Mouse (Mus musculus): ENCODE data around the gene Ccdc43. TPM values are rescaled to one million over a fixed set of nuclear protein-coding genes. Genes with fewer than 3 reads are reported as not detected.
A peak's percentile ranks its signal among the peaks of the same experiment; 100 is the strongest.
"Not testable (repeated sequence)": the region's sequence is repeated elsewhere in the genome, so short reads cannot be mapped to it uniquely, and the experiment has no call there.

Gene Ccdc43
- polyA plus RNA-seq, 1 experiment from 2014 or later = 49.4 TPM

DNA sequence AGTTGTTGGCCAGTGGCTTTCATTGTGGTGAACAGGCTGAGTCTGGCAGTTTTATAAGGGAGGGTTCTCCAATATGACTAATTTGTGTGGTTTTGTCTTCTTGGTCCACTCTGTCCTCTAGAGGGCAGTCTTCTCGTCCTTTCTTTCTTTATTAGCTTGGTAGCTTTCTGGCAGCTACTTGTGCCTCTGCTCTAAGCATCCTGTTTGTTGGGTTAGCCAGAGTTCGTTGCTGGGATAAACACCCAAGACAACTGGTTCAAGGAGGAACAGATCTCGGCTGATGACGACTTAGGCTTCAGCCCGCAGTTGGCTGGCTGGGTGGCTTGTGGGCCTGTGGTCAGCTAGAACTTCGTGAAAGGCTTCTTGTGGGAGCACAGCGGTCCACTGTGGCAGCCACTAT lies 31.0 kb upstream of the Ccdc43 start:
- Histone ChIP-seq H3K27ac (no peak overlapping the region), H3K9me3 (no peaks in the 10 kb centered on the region), H3K36me3 (no peaks in the 10 kb centered on the region), H3K4me3 (no peak overlapping the region), H3K27me3 (ENCODE audit: insufficient read depth, poor library complexity, severe bottlenecking) (no peaks in the 10 kb centered on the region), H3K4me1 (no peaks in the 10 kb centered on the region)
- WGBS = 35% methylated on average over 7 of the region's 7 CpGs
- no peak for DNase-seq (ENCODE audit: low spot score)

DNA sequence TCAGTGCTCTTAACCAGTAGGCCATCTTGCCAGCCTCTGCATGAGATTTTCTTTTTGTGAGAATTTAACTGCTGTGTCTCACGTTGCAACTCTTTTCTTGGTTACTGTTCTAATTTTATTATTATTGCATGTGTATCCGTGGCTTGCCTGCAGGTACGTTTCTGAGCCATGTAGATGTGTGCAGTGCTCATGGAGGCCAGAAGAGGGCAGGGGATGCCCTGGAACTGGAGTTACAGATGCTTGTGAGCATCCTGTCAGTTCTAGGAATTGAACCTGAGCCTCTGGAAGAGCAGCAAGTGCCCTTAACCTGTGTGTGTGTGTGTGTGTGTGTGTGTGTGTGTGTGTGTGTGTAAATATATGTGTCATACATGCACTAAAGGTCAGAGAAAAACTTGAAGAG lies 28.0 kb upstream of the Ccdc43 start:
- Histone ChIP-seq H3K4me1 (no peaks in the 10 kb centered on the region), H3K27ac (no peak overlapping the region), H3K4me3 (no peak overlapping the region), H3K36me3 (no peaks in the 10 kb centered on the region), H3K27me3 (ENCODE audit: insufficient read depth, poor library complexity, severe bottlenecking) (no peaks in the 10 kb centered on the region), H3K9me3 (no peaks in the 10 kb centered on the region)
- WGBS = 40% methylated on average over 3 of the region's 3 CpGs
- no peak for DNase-seq (ENCODE audit: low spot score)

DNA sequence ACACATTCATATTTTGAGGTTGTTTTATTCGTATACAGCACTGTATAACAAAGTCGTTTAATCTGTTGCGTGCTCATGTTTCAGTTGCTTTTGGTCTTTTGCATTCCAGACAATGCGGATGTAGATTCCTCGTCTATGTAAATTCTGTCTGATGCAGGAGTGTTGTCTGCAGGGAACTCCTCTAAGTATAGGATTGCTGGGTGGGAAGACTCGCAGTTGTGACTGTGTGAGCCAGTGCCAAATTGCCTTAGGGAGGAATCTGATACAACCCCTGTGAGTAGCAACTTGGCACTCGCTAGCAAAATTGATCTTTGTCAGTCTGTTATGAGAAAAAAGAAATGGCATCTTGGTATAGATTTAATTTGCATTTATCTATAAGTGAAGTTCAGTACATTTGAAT lies 18.6 kb upstream of the Ccdc43 start:
- Histone ChIP-seq H3K36me3 (no peaks in the 10 kb centered on the region), H3K9me3 (no peaks in the 10 kb centered on the region), H3K27ac (no peak overlapping the region), H3K4me1 (no peaks in the 10 kb centered on the region), H3K4me3 (no peak overlapping the region), H3K27me3 (ENCODE audit: insufficient read depth, poor library complexity, severe bottlenecking) (no peaks in the 10 kb centered on the region)
- DNase-seq (ENCODE audit: low spot score) = no peak
- 79% methylated on average over 7 of the region's 7 CpGs for WGBS

DNA sequence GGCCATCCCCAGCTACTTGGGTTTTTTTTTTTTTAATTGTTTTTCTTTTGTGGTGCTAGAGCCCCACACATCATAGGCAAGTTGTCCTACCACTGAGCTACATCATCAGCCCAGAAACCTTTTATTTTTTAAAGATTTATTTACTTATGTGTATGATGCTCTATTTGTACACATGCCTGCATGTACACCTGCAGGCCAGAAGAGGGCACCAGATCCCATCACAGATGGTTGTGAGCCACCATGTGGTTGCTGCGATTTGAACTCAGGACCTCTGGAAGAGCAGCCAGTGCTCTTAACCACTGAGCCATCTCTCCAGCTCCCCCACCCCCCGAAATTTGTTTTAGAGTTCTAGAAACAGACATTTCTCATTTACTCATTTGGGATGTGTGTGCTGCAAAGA lies 17.0 kb upstream of the Ccdc43 start:
- not testable (repeated sequence) for H3K27me3 ChIP-seq (ENCODE audit: insufficient read depth, poor library complexity, severe bottlenecking); H3K36me3 ChIP-seq; H3K4me3 ChIP-seq; DNase-seq (ENCODE audit: low spot score); H3K4me1 ChIP-seq; H3K9me3 ChIP-seq; H3K27ac ChIP-seq
- WGBS = 68% methylated on average over 2 of the region's 2 CpGs

DNA sequence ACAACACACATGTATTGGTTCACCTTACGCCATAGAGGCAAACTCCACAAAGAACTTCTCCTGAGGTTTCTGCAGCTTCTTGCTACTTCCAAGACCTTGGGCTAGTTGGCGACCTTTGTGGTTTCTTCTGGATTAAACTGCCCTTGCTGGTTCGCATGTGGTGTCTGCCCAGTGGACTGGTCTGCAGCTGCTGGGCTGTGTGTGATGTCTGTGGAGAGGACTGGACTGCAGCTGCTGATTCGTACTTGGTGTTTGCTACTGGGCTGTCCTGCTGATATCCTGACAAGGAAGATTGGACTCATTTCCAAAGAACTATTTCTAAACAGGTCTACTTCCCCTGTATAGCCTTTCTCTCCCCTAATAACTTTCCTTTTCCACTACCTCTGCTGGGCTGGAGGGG lies 14.8 kb upstream of the Ccdc43 start:
- no peaks in the 10 kb centered on the region for H3K36me3 ChIP-seq
- H3K27ac ChIP-seq = no peak overlapping the region
- DNase-seq (ENCODE audit: low spot score) = no peak
- no peaks in the 10 kb centered on the region for H3K4me1 ChIP-seq
- peaks cover 5% of the 10 kb centered on the region; the same call in 1 of the 2 replicates for H3K27me3 ChIP-seq (ENCODE audit: insufficient read depth, poor library complexity, severe bottlenecking)
- WGBS = 82% methylated on average over 4 of the region's 4 CpGs
- no peak overlapping the region for H3K4me3 ChIP-seq
- no peaks in the 10 kb centered on the region for H3K9me3 ChIP-seq

DNA sequence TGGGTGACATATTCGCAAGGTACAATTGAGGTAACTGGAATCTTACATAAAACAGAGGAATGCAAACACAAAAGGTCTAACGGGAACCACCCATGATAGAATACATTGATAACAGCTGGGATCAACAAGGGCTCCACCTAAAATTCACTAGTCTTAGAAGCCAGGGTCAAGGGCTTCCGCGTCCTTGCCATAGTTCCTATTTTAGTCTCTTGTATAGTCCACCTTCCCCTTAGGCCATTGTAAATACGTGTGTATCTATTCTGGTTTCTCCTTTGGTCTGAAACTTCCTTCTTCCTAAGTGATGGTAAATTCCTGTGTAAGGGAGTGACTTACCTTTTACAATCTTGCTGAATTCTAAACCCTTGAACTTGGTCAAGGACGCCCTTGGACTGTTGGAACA lies 4.6 kb upstream of the Ccdc43 start:
- 91% methylated on average over 6 of the region's 6 CpGs for WGBS
- not testable (repeated sequence) for H3K4me1 ChIP-seq; H3K36me3 ChIP-seq; H3K9me3 ChIP-seq; H3K27me3 ChIP-seq (ENCODE audit: insufficient read depth, poor library complexity, severe bottlenecking); DNase-seq (ENCODE audit: low spot score); H3K27ac ChIP-seq; H3K4me3 ChIP-seq

DNA sequence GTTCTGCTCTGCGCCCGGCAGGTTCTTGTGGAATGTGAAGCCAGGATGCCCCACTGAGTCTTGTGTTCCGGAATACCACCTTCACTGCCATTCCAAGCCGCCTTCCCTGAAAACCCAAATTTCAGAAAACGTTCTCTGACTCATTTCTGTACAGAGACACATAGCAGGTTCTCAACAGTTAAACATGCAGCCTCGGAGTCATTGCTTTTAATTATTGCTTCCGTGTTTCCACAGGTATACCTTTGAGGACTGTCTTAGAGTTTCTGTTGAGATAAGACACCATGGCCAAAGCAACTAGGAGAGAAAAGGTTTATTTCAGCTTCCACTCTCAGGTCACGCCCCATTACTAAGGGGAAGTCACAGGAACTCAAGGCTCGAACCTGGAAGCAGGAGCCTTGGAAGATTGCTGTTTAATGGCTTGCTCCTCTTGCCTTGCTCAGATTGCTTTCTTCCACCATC lies 465 bp upstream of the Ccdc43 start:
- 21% methylated on average over 9 of the region's 9 CpGs for WGBS
- H3K4me1 ChIP-seq = peaks cover 15% of the 10 kb centered on the region
- peak overlapping the region; percentile 94 for H3K27ac ChIP-seq
- DNase-seq (ENCODE audit: low spot score) = no peak
- no peaks in the 10 kb centered on the region for H3K27me3 ChIP-seq (ENCODE audit: insufficient read depth, poor library complexity, severe bottlenecking)
- H3K4me3 ChIP-seq = peak overlapping the region; percentile 92
- H3K36me3 ChIP-seq = peaks cover 13% of the 10 kb centered on the region
- H3K9me3 ChIP-seq = no peaks in the 10 kb centered on the region

DNA sequence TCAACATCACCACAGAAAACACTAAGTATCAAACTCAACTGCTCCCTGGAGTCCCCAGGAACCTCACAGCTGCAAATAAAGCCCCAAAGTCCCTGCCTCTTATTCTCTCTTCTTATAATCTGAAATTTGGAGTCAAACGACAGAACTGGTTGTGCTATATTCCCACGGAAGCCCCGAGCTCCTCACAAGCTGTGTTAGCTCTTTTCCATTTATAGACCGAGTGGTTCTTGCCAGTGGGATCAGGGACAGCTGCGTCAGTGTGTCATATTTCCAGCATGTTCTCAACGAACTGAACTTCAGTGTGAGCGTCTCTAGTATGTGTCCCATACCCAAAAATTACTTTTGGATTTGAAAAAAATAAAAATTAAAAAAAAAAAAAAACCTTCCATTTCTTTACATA lies 2.3 kb downstream of the Ccdc43 start:
- Histone ChIP-seq H3K27ac (no peak overlapping the region), H3K4me3 (no peak overlapping the region)

DNA sequence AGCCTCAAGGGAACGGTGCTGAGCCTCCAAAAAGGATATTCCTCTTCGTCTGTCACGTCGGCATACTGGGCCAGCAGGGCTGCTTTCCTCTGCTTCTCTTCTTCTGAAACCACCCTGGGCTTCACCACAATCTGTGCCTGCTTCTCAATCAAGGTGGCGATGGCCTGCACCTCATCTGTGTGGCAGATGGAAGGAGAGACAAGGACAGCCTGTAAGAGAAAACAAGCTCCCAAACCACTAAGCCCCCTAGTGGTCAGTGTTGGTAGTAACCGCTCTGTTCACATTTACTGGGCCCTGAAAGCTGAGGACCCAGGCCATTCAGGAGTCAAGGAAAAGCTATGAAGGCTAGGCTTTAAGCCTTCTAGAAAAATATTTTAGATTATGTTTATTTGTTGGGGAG lies 7.4 kb downstream of the Ccdc43 start:
- no peak overlapping the region for H3K4me3 ChIP-seq
- H3K27ac ChIP-seq = no peak overlapping the region
- WGBS = 67% methylated on average over 6 of the region's 6 CpGs
- H3K27me3 ChIP-seq (ENCODE audit: insufficient read depth, poor library complexity, severe bottlenecking) = no peaks in the 10 kb centered on the region
- H3K4me1 ChIP-seq = no peaks in the 10 kb centered on the region
- H3K9me3 ChIP-seq = no peaks in the 10 kb centered on the region
- peaks cover 57% of the 10 kb centered on the region for H3K36me3 ChIP-seq
- peak; percentile 82 for DNase-seq (ENCODE audit: low spot score)

More for the DNA sequence above, 2.3 kb downstream of the Ccdc43 start:
- WGBS = 89% methylated on average over 7 of the region's 7 CpGs
- peaks cover 33% of the 10 kb centered on the region for H3K36me3 ChIP-seq
- H3K9me3 ChIP-seq = no peaks in the 10 kb centered on the region
- no peaks in the 10 kb centered on the region for H3K27me3 ChIP-seq (ENCODE audit: insufficient read depth, poor library complexity, severe bottlenecking)
- no peak for DNase-seq (ENCODE audit: low spot score)
- peaks cover 15% of the 10 kb centered on the region for H3K4me1 ChIP-seq

DNA sequence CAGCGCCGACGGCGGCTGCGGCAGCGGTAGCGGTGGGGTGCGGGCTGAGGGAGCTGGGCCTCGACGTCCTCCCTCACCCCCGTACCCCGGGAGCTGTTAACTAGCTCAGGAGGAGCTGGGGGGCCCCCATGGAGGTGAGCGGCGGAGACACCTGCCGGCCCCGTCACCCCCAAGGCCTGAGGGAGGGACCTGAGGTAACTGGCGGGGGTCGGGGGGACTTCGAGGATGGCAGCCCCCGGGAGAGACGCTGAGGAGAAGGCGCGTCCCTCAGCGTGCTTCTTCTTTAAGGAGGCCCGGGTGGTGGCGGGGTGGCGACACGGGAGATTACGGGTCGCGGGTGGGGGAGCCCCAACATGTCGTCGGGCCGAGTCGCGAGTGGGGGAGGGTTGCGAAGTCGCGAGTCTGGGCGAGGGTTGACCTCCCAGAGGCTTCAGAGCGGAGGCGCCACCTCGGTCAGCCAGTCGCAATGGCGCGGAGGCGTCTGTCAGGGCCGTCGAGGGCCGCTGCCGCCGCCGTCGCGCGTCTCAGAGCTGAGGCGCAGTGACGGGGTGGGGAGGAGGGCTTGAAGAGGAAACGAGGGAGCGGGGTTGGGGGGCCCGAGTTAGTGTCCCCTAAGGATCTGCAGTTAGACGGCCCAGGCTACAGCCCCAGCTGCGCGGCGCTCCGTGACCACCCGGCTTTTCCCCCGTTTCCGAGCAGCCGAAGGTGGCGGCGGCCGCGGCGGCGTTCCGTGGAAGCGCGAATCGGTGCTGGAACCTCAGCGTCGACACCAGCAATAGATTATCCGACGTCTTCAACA lies 31.7 kb downstream of the Ccdc43 start:
- WGBS = 34% methylated on average over 84 of the region's 84 CpGs
- peaks cover 9% of the 10 kb centered on the region for H3K9me3 ChIP-seq
- H3K36me3 ChIP-seq = 0 out of 2 replicates have a peak, but pooled peaks cover 2% of the 10 kb centered on the region
- peaks cover 12% of the 10 kb centered on the region for H3K4me1 ChIP-seq
- H3K27ac ChIP-seq = peak overlapping the region; percentile 10; the same call in 1 of the 2 replicates
- no peak for DNase-seq (ENCODE audit: low spot score)
- peak overlapping the region; percentile 42 for H3K4me3 ChIP-seq
- peaks cover 44% of the 10 kb centered on the region for H3K27me3 ChIP-seq (ENCODE audit: insufficient read depth, poor library complexity, severe bottlenecking)

DNA sequence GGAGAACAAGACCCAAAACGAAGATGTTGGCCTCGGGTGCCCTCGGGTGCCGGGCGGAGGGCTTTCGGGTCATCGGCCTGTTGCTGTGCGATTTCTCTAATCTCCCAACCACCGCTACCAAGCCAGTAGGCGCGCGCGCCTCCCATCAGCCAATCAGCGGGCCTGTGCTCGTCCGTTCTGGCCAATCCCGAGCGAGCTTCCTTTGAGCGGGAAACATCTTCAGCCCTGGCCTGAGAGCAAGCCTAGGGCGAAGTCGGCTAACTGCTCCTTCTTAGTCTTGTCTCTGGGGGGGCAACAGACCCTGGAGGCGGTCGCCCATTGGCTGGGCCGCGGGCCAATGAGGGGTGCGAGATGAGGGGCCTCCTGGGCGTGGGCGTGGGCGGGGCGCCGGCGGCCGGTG lies 32.4 kb downstream of the Ccdc43 start:
- Histone ChIP-seq H3K4me3 (peak overlapping the region; percentile 42), H3K27ac (peak overlapping the region; percentile 10; the same call in 1 of the 2 replicates), H3K4me1 (peaks cover 12% of the 10 kb centered on the region), H3K36me3 (0 out of 2 replicates have a peak, but pooled peaks cover 2% of the 10 kb centered on the region), H3K9me3 (peaks cover 9% of the 10 kb centered on the region), H3K27me3 (ENCODE audit: insufficient read depth, poor library complexity, severe bottlenecking) (peaks cover 44% of the 10 kb centered on the region)
- no peak for DNase-seq (ENCODE audit: low spot score)
- 43% methylated on average over 30 of the region's 33 CpGs for WGBS

DNA sequence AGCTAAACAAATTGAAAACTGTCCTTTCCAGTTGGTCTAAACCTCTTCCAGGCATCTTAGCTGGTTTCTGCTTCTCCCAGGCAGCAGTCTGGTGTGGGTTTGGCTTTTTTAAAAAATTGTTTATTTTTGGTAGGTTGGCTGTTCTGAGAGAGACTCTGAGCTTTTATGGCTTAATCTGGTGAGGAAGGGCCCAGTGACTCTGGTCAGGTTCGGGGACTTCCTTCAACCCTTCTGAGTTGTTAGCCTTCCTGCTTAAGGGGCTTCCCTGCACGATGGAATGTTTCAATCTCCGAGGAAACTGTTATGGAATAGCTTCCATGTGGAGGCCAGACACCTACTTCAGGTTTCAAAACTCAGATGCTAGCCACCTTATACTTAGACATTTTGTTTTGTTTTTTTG lies 34.2 kb downstream of the Ccdc43 start, which contains the start of gene Meioc:
TSS of gene Meioc (plus strand) at position 301 of the 400 bp plus-strand sequence.
- Histone ChIP-seq H3K4me3 (no peak within 1 kb of the TSS), H3K27ac (no peak within 1 kb of the TSS), H3K4me1 (peaks cover 12% of the 10 kb centered on the region), H3K36me3 (0 out of 2 replicates have a peak, but pooled peaks cover 2% of the 10 kb centered on the region), H3K27me3 (ENCODE audit: insufficient read depth, poor library complexity, severe bottlenecking) (peaks cover 44% of the 10 kb centered on the region), H3K9me3 (peaks cover 9% of the 10 kb centered on the region)
- 71% methylated on average over 3 of the region's 3 CpGs for WGBS
- DNase-seq (ENCODE audit: low spot score) = no peak

DNA sequence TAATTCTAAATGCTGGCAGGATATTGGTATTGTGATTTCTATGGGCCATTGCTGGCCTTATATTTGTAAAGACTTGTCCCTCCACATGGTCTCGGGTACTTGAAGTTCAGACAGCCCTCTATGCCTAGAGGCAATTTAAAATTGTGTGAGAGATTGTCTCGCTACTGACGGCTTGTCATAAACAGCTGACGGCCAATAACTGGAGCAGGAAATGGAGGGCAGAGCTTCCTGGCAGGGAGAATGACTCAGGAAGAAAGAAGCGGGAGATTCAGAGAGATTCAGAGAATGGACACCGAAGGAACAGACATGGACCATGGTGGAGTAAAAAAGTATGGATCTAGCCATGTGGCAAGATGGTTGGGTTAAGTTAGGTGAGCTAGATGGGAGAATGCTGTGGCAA lies 40.7 kb downstream of the Ccdc43 start:
- Histone ChIP-seq H3K9me3 (no peaks in the 10 kb centered on the region), H3K36me3 (no peaks in the 10 kb centered on the region), H3K4me1 (no peaks in the 10 kb centered on the region), H3K27me3 (ENCODE audit: insufficient read depth, poor library complexity, severe bottlenecking) (no peaks in the 10 kb centered on the region), H3K27ac (no peak overlapping the region), H3K4me3 (no peak overlapping the region)
- no peak for DNase-seq (ENCODE audit: low spot score)
- 68% methylated on average over 6 of the region's 6 CpGs for WGBS
